Mouse (Mus musculus) cortical plate, adult 2 months (tissue): ENCODE measurements at regions not wholly inside any gene's neighbourhood (a gene's known extent, or its start where the extent isn't known, plus 50 kb on each side); places are given as distances from the start of the nearest gene placed in this dataset.

Experiments
- CTCF ChIP-seq: fragments of 200-500 bp; IDR thresholded peaks from 2 replicates; pipeline ENCODE4 v1.5.1; 2011; ENCODE audit warnings: mild to moderate bottlenecking, control low read depth, low read length; ENCODE audit not compliant: insufficient read depth; ENCODE audit errors: extremely low read depth
- POLR2A ChIP-seq: fragments of 200-500 bp; IDR thresholded peaks from 2 replicates; pipeline ENCODE4 v1.6.1; 2011; ENCODE audit warnings: mild to moderate bottlenecking, low read length, control low read depth; ENCODE audit not compliant: insufficient read depth; ENCODE audit errors: extremely low read depth

DNA sequence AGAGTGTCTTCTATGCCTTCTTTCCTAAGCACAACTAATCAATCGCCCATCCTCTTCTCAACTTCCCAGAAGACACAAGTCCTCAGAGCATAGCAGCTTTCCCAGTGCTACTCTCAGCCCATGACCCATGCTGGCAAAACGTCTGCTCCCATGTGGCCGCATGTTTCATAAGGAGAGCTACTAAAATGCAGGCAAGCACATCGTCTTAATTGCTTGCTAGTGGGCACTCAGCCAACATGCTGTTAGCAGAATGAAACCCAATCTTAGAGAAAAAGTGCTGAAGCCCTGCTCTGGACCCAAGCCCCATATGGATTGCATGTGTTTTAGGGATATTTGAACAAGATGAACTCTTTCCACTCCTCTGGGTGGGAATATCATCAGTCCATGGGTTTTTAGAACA lies 1348.2 kb upstream of the Zeb2 start:
- TF ChIP-seq POLR2A (no peak), CTCF (no peak)
